Mouse (Mus musculus) adrenal gland, adult 2 months (tissue): ENCODE measurements at regions not wholly inside any gene's neighbourhood (a gene's known extent, or its start where the extent isn't known, plus 50 kb on each side); places are given as distances from the start of the nearest gene placed in this dataset.

ENCODE experiments used
- DNase-seq: peaks from one replicate; pipeline ENCODE4 v3.0.0; 2021

DNA sequence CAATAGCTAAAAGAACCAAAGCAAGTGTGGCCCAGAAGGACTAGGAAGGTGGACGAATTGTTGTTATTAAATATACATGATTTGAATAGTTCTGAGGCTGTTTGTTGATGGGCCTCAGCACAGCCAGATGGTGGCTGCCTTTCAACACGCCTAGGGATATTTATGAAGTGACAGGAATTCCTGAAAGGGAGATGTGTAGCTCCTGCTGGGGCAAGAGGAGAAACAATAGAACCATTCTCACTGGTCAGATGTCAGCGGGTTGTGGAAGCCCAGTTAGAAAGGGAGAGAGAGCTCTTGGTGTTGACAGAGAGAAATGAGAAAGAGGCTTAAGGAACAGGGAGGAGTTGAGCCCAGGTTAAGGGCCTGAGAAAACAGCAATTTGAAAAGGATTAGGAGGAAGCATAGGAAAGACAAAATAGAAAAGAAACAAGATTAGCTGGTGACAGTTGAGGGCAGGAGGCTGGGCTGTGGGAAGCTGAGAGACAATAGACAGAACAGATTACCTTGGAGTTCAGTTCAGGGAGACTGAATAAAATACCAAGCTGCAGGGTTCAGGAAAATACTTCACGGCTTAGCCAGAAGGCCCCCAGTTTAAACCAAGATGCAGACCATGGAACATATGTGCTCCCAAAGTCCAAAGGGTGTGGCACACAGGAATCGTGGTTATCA is 174.7 kb upstream of the Ptbp2 start:
- DNase-seq: no peak

DNA sequence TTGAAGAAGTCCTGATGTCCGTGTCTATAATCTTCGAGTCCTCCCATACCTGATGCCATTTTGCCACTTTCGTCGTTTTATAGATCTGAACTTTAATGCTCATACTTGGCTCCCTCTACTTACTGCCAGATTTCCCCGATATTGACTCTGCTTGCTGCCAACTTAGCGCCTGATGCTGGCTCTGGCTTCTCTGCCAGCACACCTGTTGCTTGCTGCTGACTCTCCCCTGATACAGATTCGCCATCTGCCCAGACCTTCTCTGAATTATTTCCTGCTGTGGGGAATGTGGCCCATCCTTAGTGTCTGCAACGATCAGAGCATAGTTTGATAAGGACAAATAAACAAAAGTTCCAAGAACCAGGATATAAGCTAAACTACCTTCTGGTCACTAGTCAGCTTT is 173.3 kb upstream of the Ptbp2 start:
- no peak for DNase-seq

DNA sequence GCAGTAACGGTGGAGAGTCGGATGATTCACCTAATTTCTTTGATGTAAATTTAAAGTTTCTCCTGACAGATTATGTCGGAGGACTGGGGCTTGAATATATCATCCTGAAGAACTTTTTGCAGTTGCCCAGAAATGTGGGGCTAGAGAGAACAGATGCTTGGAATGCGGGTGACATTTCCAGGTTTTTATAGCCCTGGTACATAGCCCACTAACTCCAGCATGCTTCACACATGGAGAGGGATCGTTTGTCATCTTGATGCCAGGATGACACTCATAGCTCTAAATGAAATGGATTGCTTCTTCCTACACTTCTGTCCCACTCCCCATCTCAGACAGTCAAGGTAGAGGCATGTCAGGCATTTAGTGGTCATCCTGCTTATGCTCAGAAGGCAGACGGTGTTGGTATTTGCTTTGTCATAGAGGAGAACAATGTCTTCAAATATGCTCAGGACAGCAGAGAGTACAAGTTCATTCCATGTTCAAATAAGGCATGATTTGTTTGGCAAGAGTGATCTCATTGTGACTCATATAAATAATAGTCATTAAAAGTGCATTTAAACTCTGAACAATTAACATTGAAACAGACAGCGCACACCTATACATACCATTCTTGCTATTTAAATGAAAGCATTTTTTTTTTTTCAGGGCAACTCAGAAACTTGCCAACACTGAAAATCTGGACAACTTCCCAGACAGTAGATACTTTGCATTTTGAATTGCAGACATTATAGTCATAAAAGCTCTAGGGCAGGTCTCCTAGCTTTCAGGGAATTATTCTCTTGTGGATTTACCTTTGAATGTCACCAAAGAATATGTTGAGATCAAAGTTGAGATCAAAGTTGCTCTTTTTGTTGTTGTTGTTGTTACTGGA is 171.7 kb upstream of the Ptbp2 start:
- DNase-seq: no peak

DNA sequence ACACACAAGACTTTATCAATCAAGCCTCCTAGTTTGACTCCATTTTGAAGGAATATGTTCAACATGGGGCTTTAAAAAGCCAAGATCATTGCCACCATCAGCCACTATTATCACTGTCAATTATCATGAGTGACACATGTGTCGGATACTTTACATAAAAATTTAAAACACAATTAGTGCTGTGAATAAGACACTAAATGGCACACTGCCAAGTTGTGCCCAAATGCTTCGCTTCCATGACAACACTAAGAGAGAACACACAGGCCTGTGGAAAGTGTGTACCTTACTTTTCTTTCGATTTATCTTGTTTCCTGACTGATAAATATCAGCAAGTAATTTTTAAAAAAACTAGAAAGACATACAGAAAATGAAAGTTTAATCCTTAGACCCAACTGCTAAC is 166.5 kb upstream of the Ptbp2 start:
- no peak for DNase-seq

DNA sequence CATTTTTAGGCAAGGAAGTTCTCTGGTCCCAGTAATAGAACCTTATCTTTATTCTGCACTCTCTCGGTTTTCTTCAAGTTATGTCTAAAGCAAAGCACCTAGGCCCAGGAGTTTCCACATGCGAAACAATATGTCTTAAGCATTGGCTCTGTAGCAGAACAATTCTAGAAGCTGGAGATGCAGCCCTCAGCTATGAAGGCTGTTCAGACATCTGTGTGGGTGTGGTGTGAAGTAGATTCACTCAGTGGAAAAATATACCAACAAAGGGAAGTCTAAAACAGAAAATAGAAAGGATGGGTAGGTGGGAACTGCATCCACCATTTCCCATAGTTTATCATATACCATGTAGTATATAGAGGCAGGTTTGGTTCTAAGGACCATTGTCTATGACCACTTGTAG is 165.8 kb upstream of the Ptbp2 start:
- no peak for DNase-seq

DNA sequence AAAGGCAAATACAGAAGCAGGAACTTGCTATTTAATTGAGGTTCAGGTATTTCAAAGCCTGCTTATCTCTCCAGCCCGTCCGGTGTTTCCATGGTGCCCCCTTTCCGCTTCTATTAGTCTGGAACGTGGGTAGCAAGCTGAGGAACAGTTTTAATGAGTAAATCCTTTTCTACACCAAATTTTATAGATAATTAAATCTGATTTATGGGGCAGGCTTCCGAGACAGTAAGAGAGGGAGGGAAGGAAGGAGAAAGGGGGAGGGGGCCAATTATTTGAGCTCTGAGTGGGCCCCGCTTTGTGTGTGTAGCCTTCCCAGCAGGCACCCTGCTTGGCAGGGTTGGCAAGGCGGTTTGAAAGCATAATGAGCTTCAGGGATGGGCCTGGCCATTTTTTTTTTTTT is 165.4 kb upstream of the Ptbp2 start:
- DNase-seq: no peak

DNA sequence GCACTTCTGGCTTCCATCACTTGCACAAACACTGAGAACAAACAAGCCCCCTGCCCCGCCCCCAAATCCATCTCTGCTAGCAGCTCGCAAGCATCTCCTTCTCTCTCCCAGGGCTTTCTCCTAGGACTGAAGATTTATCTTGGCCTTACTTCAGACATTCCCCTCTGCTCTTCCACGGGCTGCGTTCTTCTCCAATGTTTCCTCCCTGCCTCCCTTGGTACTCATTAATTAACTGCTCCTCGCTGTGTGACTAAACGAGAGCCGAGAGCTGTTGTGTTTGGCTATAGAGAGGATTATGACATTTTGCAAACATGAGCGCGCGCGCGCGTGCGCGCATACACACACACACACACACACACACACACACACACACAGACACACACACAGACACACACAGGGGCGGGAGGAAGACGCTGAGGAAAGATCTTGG is 164.8 kb upstream of the Ptbp2 start:
- peak; percentile 19 for DNase-seq

DNA sequence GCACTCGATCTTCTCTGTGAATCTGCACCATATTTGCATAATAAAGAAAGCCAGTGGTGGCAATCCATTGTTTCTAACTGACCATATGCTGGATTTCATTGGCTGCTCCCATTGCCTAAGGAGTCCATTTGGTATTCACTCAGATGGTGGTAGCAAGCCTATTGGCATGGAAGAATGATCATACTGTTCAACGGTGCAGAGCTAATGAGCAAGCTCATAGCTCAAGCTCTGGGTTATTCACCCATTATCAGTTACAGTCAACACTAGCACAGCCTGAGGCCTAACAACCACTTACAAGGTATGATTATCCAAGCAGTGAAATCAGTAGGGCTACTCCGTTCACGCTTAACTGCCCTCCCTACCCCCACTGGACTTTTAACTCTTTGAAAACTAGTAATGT is 162.9 kb upstream of the Ptbp2 start:
- DNase-seq: no peak

DNA sequence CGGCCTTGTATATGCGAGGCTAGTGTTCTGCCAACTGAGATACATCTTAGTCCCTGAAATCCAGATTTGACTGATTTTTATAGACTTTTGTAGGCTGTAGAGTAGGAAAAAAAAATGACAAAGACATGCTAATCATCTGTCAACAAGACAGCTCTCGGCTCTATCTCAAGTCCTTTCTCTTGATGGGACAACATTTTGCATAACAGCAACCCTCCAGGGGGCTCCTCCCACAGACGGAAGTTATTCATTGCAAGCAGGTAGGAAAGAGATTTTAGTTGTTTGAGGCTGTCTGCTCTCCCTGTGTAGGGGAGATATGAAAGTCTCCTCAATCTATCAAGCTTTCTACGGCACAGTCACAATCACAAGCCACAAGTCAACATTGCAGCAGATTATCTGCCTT is 159.8 kb upstream of the Ptbp2 start:
- no peak for DNase-seq

DNA sequence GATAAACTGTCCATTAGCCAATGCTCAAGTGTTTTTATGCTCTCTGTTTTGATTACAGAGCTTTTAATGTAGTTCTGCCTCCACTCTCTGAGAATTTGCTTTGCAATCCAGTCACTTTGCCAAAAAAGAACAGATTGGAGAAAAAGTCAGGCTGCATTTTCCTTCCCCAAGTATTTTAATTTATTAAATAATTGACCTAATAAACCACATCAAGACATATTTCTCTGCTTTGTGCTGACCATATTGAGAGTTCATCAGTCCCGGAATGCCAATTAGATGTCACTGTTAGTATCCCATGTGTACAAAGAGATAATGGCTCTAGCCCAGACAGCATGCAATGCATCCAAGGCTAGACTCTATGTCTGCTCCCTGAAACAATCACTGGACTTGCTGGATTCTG is 154.8 kb upstream of the Ptbp2 start:
- DNase-seq: no peak

DNA sequence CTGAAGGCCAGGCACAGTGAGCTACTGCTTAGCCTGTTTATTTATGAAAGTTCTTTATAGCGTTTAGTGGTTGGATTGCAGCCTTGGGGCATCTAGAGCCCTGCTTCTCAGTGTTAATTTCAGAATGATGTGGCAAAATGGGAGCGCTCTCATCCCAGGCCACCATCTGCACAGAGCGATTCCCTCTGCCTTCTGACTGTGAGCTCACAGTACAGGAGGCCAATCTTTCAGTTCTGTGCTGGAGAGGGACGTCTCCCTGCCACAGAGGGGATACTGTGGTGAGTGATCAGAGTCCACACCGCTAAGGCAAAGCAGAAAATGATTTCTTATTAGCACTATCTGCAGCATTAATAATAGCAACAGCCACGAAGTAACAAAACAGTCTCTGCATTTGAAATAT is 154.2 kb upstream of the Ptbp2 start:
- DNase-seq: no peak

DNA sequence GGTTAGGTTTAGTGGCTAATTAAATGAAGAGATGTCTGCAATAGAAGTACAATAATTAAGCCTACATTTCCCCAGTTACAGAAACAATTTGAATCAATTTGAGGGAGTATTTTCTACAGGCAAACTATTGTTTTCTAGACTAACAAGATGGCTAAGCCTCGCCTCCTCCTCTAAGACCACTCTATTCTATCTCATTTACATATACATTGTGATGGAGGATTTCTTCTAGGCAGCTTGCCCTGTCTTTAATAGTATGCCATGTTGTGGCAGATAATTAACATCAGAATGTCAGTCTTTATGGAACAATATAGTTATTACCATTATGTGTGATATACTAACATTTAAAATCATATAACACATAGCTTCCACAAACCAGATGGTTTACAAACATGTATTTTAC is 152.3 kb upstream of the Ptbp2 start:
- no peak for DNase-seq

DNA sequence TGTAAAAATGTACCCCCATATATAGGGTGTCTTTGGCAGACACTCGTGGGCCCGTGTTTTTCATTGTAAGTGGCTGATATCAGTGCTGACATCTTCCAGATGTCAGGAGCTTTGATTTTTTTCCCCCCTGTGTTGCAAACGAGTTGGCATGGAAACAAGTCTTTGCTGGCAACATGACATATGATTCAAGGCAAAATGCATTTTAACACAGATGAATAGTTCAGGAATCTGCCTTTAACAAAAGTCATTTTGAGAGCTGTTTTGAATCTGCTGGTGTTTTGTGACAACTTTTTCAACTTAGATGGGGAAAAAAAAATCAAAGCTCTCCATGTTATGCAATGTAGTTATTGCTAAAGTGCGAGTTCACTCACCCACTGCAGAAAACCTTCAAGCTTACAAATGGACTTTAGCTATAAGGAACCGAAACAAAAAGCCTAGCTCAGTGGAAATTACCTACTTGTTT is 148.8 kb upstream of the Ptbp2 start:
- peak; percentile 47 for DNase-seq

DNA sequence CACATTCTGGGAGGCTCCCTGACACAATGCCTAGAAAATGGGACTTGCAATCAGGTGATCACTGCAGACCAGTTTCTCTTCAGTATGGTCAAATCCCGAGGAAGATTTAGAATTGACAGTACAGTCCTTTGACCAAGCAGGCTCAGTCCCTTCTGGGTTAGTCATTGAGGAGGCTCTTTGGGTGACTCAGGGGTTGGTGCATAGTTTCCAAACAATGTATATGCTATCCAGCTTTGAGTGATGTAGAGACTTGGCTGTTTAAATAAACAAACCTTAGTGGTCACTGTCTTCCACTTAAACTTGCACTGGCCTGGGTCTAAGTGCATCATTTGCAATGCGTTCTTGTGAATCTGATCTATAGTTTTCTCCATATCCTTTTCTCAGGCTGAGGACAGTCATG is 144.0 kb upstream of the Ptbp2 start:
- no peak for DNase-seq

DNA sequence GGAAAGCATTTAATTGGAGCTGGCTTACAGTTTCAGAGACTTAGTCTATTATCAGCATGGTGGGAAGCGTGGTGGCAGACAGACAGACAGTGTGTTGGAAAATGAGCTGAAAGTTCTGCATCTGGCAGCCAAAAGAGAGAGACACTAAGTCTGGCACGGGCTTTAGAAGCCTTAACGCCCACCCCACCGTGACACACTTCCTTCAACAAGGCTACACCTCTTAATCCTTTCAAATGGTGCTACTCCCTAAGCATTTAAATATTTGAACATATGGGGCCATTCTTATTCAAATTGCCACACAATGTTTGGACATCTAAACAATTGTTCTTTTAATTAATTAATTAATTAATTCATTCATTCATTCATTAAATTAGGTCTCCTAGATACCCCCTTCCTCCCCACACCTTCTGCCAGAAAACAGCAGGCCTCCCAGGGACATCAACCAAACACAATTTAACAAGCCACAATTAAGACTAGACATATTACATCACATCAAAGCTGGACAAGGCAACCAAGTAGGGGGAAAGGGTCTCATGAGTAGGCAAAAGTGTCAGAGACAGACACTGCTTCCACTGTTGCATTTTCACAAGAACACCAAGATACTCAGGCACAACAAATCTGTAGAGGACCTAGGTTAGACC is 135.4 kb upstream of the Ptbp2 start:
- no peak for DNase-seq

DNA sequence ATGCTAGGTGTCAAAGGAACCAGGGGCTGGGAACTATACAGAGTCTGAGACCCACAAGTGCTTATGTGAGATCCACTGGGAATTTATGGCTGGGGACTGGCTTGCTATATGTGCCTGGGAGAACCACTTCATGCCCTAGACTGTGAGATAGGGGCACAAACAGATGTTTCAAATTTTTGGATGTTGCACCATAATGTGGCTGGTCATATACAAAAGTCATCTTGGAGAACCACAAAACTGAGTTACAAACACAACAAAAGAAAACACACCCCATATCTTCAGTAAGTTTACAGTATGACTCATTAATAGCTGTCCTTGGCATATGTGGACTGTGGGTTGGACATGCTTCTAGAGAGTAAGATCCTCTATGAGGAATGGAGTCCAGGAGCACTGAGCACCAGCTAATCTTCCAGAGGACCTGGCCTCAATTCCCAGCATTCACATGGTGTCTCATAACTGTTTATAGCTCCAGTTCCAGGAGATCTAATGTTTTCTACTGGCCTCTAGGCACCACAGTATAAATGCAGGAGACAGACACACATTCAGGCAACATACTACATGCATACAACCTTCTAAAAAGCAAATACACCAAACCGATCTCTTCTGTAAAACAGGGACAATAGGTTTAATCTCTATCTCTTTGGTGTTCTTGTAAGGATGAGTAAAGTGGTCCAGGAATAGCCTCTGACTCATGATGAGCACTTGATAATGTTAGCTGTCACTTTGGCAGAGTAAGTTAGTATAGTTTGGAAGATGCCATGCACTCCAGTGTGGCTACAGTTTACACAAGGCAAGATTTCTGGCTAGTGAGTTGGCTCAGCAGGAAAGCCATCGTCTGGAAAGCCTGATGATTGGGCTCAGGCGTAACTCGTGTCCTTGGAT is 132.0 kb upstream of the Ptbp2 start:
- DNase-seq: peak; percentile 29

DNA sequence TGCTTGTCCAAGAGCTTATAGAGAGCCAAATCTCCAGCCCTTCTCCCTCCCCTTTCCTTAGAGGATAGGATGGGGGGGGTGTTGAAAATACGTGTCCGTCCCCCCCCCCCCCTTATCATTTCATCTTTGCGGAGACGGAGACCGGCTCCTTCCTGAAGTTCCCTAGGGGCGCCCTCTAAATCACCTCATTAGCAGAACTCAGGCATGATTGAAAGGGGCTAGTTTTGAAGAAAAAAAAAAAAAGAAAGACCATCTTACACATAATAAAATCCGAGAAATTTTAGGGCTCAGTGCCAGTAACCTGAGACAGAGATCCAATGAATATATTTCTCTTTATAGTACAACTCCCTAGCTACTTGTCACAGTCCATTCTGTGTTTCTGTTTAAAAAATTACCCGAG is 127.3 kb upstream of the Ptbp2 start:
- no peak for DNase-seq

DNA sequence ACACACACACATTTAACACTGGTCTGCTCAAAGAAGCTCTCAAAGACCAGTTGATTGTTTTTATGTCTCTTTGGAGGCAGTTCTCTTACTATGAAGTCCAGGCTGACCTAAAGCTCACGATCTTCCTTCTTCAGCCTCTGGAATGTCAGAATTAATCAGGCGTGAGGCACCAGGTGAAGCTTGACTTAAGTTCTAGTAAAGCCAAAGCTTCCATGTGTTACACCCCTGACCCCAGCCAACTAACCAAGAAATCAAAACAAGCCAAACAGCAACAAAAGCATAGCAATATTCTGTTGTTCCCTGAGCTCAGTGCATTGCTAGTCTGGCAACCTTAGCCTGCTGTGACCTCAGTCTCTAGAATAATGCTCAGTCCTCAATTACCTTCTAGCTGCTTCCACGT is 120.0 kb upstream of the Ptbp2 start:
- DNase-seq: no peak

DNA sequence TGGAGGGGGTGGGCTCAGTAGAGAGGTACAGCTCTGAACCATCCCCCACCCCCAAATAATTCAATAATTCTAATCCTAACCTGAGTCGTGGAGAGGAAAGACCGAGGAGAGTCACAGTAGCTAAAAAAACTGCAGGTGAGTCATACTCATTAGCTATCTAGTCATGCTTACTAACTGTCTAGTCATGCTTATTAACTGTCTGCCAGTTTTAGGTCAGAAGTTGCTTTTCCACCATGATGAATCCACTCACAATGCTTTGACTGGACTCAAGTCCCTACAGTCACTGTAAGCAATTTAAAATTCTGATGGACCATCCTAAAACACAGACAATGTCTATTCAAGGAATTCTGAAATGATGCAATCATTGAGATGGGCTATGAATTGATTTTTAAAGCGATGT is 110.9 kb upstream of the Ptbp2 start:
- DNase-seq: no peak

DNA sequence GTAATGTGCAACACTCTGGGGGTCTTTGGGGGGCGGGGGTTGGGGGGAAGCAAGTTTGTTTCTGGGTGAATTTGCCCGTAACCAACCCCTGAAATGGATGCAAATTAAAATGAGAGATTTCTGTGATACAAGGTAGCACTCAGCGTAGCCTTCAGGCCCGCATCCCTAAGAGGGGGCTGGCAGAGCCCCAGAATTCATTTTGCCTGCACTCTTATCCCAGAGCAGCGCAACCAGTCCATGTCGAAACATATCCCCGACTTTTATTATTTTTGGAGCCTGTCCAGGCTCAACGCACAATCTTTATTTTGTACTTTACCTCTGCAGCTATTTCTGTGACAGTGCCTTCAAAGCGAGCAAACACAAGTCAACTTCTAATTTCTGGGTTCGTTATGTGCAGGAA is 109.8 kb upstream of the Ptbp2 start:
- peak; percentile 23 for DNase-seq

DNA sequence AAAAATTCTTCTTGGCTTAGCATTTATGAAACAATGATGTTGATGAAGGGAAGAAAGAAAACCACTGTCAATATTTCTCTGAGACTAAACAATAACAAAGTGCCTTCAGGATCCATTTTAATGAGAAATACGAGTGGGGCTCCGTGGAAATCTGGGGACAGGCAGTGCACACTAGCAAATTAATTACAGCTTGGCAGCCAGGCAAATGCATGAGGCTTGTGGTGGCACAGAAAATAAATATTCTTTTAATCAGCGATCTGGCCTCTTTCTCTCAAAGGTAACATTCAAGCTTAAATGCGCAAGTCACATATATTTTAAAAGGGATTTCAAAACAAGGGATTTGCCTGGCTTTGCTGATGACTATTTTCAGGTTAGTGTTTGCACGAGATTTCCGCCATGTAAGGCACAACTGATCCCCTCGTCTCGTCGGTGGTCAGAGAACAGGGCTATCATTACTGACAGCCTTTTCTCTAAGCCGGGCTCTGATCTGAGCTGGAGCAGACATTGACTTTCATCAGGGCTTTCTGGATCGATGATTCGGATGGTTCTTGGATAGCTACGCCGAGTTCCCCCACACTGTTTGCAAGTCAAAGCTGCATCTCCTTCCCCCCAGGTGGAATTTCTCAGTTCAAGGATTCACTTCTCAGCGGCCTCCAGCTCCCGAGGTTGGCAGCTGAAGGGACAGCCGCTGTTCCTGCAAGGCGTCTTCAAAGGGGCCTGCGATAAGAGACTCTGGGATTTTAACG is 109.1 kb upstream of the Ptbp2 start:
- DNase-seq: peak; percentile 18
